Mouse (Mus musculus): ENCODE results near the gene Slc38a4. TPM values are rescaled to one million over a fixed set of nuclear protein-coding genes. Genes with fewer than 3 reads are reported as not detected.

Gene Slc38a4
- polyA plus RNA-seq, 1 experiment, result 187 TPM

DNA sequence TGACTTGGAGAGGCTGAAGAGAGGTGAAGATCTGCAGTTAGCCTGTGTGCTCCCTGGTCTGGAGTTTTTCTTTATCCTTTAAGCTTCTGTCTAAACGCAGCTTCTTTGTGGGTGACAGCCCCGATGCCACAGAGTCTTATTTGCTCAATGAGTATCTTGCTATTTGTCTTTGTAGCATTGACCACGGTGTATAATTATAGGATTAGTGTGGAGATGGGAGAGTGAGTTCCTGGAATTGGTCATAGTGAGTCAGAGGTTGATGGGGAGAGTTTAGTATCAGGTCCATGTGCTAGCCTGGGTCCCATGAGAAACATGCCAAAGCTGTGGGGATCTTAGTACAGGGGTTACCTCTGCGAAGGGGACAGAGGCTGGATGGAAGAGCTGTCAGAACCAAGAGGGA, 41.8 kb upstream of the Slc38a4 start:
- Histone ChIP-seq H3K9me3 (replicated peaks; ENCODE audit: control insufficient read depth, insufficient read depth, low read length, poor library complexity, severe bottlenecking) (no peaks in the 10 kb centered on the region; the same call in 1 of the 2 replicates), H3K27me3 (ENCODE audit: control insufficient read depth, insufficient read depth, low read length, poor library complexity, severe bottlenecking) (no peaks in the 10 kb centered on the region), H3K4me3 (ENCODE audit: low read depth, low read length) (no peak overlapping the region), H3K4me1 (ENCODE audit: control insufficient read depth, insufficient read depth, low read length) (no peaks in the 10 kb centered on the region), H3K36me3 (ENCODE audit: control insufficient read depth, insufficient read depth, low read length, poor library complexity, severe bottlenecking) (no peaks in the 10 kb centered on the region), H3K9ac (ENCODE audit: low read depth, poor library complexity, severe bottlenecking) (no peak overlapping the region), H3K27ac (ENCODE audit: insufficient read depth, low read length) (no peak overlapping the region)
- TF ChIP-seq POLR2A (IDR thresholded peaks at IDR 0.05; ENCODE audit: insufficient read depth, low read length) (no peak), EP300 (IDR thresholded peaks at IDR 0.05; ENCODE audit: insufficient read depth, low read depth, low read length) (no peak), CTCF (IDR thresholded peaks at IDR 0.05; ENCODE audit: low read depth, low read length) (no peak)

DNA sequence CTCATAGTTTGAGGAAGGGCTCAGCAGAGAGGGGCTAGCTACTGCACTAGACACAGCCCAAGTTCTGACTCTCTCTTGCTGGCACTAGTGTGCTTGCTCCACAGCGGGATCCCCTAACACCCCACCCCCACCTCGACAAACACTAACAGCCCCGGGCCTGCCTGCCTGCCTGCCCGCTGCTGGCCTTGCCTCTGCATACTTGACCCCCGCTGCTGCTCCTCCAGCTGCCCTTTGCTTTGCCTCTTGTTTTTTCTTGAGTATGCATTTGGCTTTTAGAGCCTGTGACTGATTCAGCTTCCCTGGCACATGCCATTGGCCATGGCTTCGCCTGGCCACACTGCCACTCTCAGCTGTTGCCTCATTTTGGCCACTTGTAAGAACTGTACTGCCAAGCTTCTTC, 33.8 kb upstream of the Slc38a4 start:
- H3K27ac ChIP-seq (ENCODE audit: insufficient read depth, low read length), result no peak overlapping the region
- no peak overlapping the region for H3K9ac ChIP-seq (ENCODE audit: low read depth, poor library complexity, severe bottlenecking)
- H3K4me3 ChIP-seq (ENCODE audit: low read depth, low read length), result no peak overlapping the region
- H3K4me1 ChIP-seq (ENCODE audit: control insufficient read depth, insufficient read depth, low read length), result no peaks in the 10 kb centered on the region
- H3K9me3 ChIP-seq (replicated peaks; ENCODE audit: control insufficient read depth, insufficient read depth, low read length, poor library complexity, severe bottlenecking), result no peaks in the 10 kb centered on the region
- no peaks in the 10 kb centered on the region for H3K27me3 ChIP-seq (ENCODE audit: control insufficient read depth, insufficient read depth, low read length, poor library complexity, severe bottlenecking)
- no peaks in the 10 kb centered on the region for H3K36me3 ChIP-seq (ENCODE audit: control insufficient read depth, insufficient read depth, low read length, poor library complexity, severe bottlenecking)
- no peak for TF ChIP-seq POLR2A (IDR thresholded peaks at IDR 0.05; ENCODE audit: insufficient read depth, low read length)
- TF ChIP-seq EP300 (IDR thresholded peaks at IDR 0.05; ENCODE audit: insufficient read depth, low read depth, low read length), result no peak
- no peak for TF ChIP-seq CTCF (IDR thresholded peaks at IDR 0.05; ENCODE audit: low read depth, low read length)

DNA sequence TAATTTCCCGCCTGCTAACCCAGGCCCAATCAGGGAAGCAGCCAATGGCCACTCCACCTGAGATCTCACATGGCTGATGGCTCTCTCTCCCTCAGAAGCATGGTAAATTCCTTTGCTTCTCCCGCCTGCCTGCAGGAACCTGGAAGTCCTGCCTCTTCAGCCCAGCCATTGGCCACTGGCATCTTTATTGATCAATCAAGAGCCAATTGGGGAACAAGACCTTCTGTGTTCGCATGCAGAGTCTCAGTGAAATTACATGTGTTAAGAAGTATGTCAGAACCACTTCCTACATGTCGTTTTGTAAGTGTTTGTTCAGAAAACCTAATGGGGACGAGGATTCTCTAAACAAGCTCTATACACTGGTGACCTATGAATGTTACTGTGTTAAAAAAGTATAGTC, 30.1 kb upstream of the Slc38a4 start:
- Histone ChIP-seq H3K9me3 (replicated peaks; ENCODE audit: control insufficient read depth, insufficient read depth, low read length, poor library complexity, severe bottlenecking) (no peaks in the 10 kb centered on the region; the same call in 1 of the 2 replicates), H3K9ac (ENCODE audit: low read depth, poor library complexity, severe bottlenecking) (peak overlapping the region; percentile 50), H3K36me3 (ENCODE audit: control insufficient read depth, insufficient read depth, low read length, poor library complexity, severe bottlenecking) (0 out of 2 replicates have a peak, but pooled peaks cover 3% of the 10 kb centered on the region), H3K27me3 (ENCODE audit: control insufficient read depth, insufficient read depth, low read length, poor library complexity, severe bottlenecking) (no peaks in the 10 kb centered on the region), H3K4me1 (ENCODE audit: control insufficient read depth, insufficient read depth, low read length) (no peaks in the 10 kb centered on the region), H3K27ac (ENCODE audit: insufficient read depth, low read length) (no peak overlapping the region), H3K4me3 (ENCODE audit: low read depth, low read length) (peak overlapping the region; percentile 71)
- TF ChIP-seq POLR2A (IDR thresholded peaks at IDR 0.05; ENCODE audit: insufficient read depth, low read length) (peak; percentile 64), CTCF (IDR thresholded peaks at IDR 0.05; ENCODE audit: low read depth, low read length) (no peak), EP300 (IDR thresholded peaks at IDR 0.05; ENCODE audit: insufficient read depth, low read depth, low read length) (no peak)

GRCm38 (mm10) chr15:97077665-97078064, 21.9 kb upstream of the Slc38a4 start:
- Histone ChIP-seq H3K27me3 (ENCODE audit: control insufficient read depth, insufficient read depth, low read length, poor library complexity, severe bottlenecking) (no peaks in the 10 kb centered on the region), H3K27ac (ENCODE audit: insufficient read depth, low read length) (no peak overlapping the region)

DNA sequence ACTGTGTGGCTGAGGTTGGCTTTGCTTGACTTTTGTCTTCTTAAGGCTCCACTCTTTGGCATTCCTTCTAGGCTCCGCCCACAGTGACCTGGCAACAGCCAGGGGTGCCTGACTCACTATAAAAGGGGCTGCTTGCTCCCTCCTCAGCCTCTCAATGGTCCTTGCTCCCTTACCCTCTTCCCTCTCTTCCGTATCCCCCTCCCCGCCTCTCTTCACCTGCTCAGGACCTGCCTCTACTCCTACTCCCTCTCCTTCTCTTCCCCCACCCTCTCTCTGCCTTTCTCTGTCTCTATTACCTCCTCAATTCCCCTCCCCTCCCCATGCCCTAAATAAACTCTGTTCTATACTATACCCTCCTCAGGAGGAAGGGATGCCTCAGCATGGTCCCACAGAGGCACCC, 20.3 kb upstream of the Slc38a4 start:
- Histone ChIP-seq H3K27ac (ENCODE audit: insufficient read depth, low read length) (no peak overlapping the region), H3K9me3 (replicated peaks; ENCODE audit: control insufficient read depth, insufficient read depth, low read length, poor library complexity, severe bottlenecking) (no peaks in the 10 kb centered on the region; the same call in 1 of the 2 replicates), H3K27me3 (ENCODE audit: control insufficient read depth, insufficient read depth, low read length, poor library complexity, severe bottlenecking) (no peaks in the 10 kb centered on the region), H3K4me1 (ENCODE audit: control insufficient read depth, insufficient read depth, low read length) (peaks cover 14% of the 10 kb centered on the region), H3K9ac (ENCODE audit: low read depth, poor library complexity, severe bottlenecking) (no peak overlapping the region), H3K36me3 (ENCODE audit: control insufficient read depth, insufficient read depth, low read length, poor library complexity, severe bottlenecking) (0 out of 2 replicates have a peak, but pooled peaks cover 1% of the 10 kb centered on the region), H3K4me3 (ENCODE audit: low read depth, low read length) (no peak overlapping the region)
- TF ChIP-seq CTCF (IDR thresholded peaks at IDR 0.05; ENCODE audit: low read depth, low read length) (no peak), POLR2A (IDR thresholded peaks at IDR 0.05; ENCODE audit: insufficient read depth, low read length) (no peak), EP300 (IDR thresholded peaks at IDR 0.05; ENCODE audit: insufficient read depth, low read depth, low read length) (no peak)

More at GRCm38 (mm10) chr15:97077665-97078064, 21.9 kb upstream of the Slc38a4 start:
- 0 out of 2 replicates have a peak, but pooled peaks cover 3% of the 10 kb centered on the region for H3K36me3 ChIP-seq (ENCODE audit: control insufficient read depth, insufficient read depth, low read length, poor library complexity, severe bottlenecking)
- peaks cover 14% of the 10 kb centered on the region for H3K4me1 ChIP-seq (ENCODE audit: control insufficient read depth, insufficient read depth, low read length)
- H3K4me3 ChIP-seq (ENCODE audit: low read depth, low read length), result no peak overlapping the region
- TF ChIP-seq POLR2A (IDR thresholded peaks at IDR 0.05; ENCODE audit: insufficient read depth, low read length), result no peak
- TF ChIP-seq EP300 (IDR thresholded peaks at IDR 0.05; ENCODE audit: insufficient read depth, low read depth, low read length), result no peak
- TF ChIP-seq CTCF (IDR thresholded peaks at IDR 0.05; ENCODE audit: low read depth, low read length), result no peak
- H3K9me3 ChIP-seq (replicated peaks; ENCODE audit: control insufficient read depth, insufficient read depth, low read length, poor library complexity, severe bottlenecking), result no peaks in the 10 kb centered on the region; the same call in 1 of the 2 replicates
- H3K9ac ChIP-seq (ENCODE audit: low read depth, poor library complexity, severe bottlenecking), result no peak overlapping the region

DNA sequence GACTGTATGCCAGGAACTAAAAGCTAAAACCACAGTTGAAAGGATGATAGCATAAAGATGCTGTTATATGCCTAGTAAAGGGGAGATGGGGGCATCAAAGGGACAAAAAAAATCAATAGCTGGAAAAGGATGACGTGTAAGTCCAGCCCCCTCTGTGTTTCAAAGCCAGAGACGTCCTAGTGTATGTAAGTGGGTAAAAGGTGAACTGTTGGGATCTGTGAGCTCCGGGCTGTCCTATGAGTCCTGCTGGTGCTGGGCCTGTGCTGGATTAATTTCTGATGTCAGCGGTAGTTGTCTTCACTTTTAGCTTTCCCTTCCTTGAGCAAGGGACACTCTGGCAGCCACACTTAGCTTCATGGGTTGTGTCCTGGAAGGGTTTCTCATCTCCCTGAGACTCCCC, 19.5 kb upstream of the Slc38a4 start:
- TF ChIP-seq CTCF (IDR thresholded peaks at IDR 0.05; ENCODE audit: low read depth, low read length), result no peak
- TF ChIP-seq EP300 (IDR thresholded peaks at IDR 0.05; ENCODE audit: insufficient read depth, low read depth, low read length), result no peak
- TF ChIP-seq POLR2A (IDR thresholded peaks at IDR 0.05; ENCODE audit: insufficient read depth, low read length), result no peak
- Histone ChIP-seq H3K4me1 (ENCODE audit: control insufficient read depth, insufficient read depth, low read length) (peaks cover 14% of the 10 kb centered on the region), H3K9ac (ENCODE audit: low read depth, poor library complexity, severe bottlenecking) (no peak overlapping the region), H3K27ac (ENCODE audit: insufficient read depth, low read length) (no peak overlapping the region), H3K36me3 (ENCODE audit: control insufficient read depth, insufficient read depth, low read length, poor library complexity, severe bottlenecking) (no peaks in the 10 kb centered on the region), H3K27me3 (ENCODE audit: control insufficient read depth, insufficient read depth, low read length, poor library complexity, severe bottlenecking) (no peaks in the 10 kb centered on the region), H3K4me3 (ENCODE audit: low read depth, low read length) (no peak overlapping the region), H3K9me3 (replicated peaks; ENCODE audit: control insufficient read depth, insufficient read depth, low read length, poor library complexity, severe bottlenecking) (no peaks in the 10 kb centered on the region)

Measured in ES-Bruce4 (cell line).